Mouse (Mus musculus) heart, embryonic 14.5 days (tissue): Measurements from ENCODE around the gene Snf8. TPM values are rescaled to one million over a fixed set of nuclear protein-coding genes. Genes with fewer than 3 reads are reported as not detected.

ENCODE experiments used
- ATAC-seq: fragments of 200-750 bp; cut with Nextera tagmentation; 2 replicates; pipeline ENCODE4 v1.8.0; 2017; ENCODE audit warnings: low read depth, moderate TSS enrichment; ENCODE audit not compliant: insufficient number of reproducible peaks, insufficient read depth, low FRiP score
- H3K27ac ChIP-seq, 2 experiments: fragments of 200-500 bp in 1 of 2; fragments of 300-500 bp in 1 of 2; sonication (generic) in 1 of 2; replicated peaks in 1 of 2; 2 replicates each; pipeline ENCODE4 v1.5.1; 2012 to 2014; ENCODE audit warnings: low read depth in 2 of 2, low read length in 2 of 2, control low read depth in 1 of 2, mild to moderate bottlenecking in 1 of 2, mixed read lengths in 1 of 2; ENCODE audit not compliant: control insufficient read depth in 1 of 2, insufficient read depth in 1 of 2
- H3K27me3 ChIP-seq: fragments of 300-500 bp; sonication (generic); 2 replicates; pipeline ENCODE4 v1.6.1; 2014; ENCODE audit warnings: mild to moderate bottlenecking, low read length, control low read depth; ENCODE audit not compliant: control insufficient read depth, insufficient read depth
- H3K36me3 ChIP-seq: fragments of 300-500 bp; sonication (generic); 2 replicates; pipeline ENCODE4 v1.6.1; 2014; ENCODE audit warnings: mild to moderate bottlenecking, control low read depth, low read length, mixed read lengths; ENCODE audit not compliant: control insufficient read depth, insufficient read depth
- H3K4me1 ChIP-seq, 2 experiments: fragments of 200-500 bp in 1 of 2; fragments of 300-500 bp in 1 of 2; sonication (generic) in 1 of 2; 2 replicates each; pipeline ENCODE4 v1.6.1; 2012 to 2014; ENCODE audit warnings: low read length in 2 of 2, control low read depth in 1 of 2, mixed read lengths in 1 of 2; ENCODE audit not compliant: control insufficient read depth in 2 of 2, insufficient read depth in 2 of 2
- H3K4me2 ChIP-seq: fragments of 300-500 bp; sonication (generic); 2 replicates; pipeline ENCODE4 v1.6.1; 2014; ENCODE audit warnings: mild to moderate bottlenecking, low read length
- H3K4me3 ChIP-seq, 2 experiments: fragments of 200-500 bp in 1 of 2; fragments of 300-500 bp in 1 of 2; sonication (generic) in 1 of 2; 2 replicates each; pipeline ENCODE4 v1.5.1; 2012 to 2014; ENCODE audit warnings: low read length in 2 of 2, mild to moderate bottlenecking in 2 of 2, control low read depth in 1 of 2, low read depth in 1 of 2, moderate library complexity in 1 of 2; ENCODE audit not compliant: control insufficient read depth in 1 of 2, insufficient read depth in 1 of 2
- H3K9ac ChIP-seq: fragments of 300-500 bp; sonication (generic); 2 replicates; pipeline ENCODE4 v1.6.1; 2014; ENCODE audit warnings: mild to moderate bottlenecking, low read length
- H3K9me3 ChIP-seq: fragments of 300-500 bp; sonication (generic); 2 replicates; pipeline ENCODE4 v1.6.1; 2016; ENCODE audit warnings: low read length, control low read depth; ENCODE audit not compliant: control insufficient read depth
- WGBS: fragments of 180-500 bp; shearing (Covaris S2); extraction: QIAGEN DNeasy Blood & Tissue Kit; methylation state at CpG from one replicate; pipeline ENCODE4 v1.1.7; 2014; 5-methylcytosine and 5-hydroxymethylcytosine counted together
- polyA plus RNA-seq: library from polyadenylated mRNA; unstranded; fragments of >200 nt; fragmentation: Nextera tagmentation; extraction: Ambion mirVana; gene quantifications from 2 replicates; pipeline ENCODE4 v1.2.1, GENCODE M21; 2014

Gene Snf8
- polyA plus RNA-seq, 1 experiment from 2014 or later: 30.5 TPM

DNA sequence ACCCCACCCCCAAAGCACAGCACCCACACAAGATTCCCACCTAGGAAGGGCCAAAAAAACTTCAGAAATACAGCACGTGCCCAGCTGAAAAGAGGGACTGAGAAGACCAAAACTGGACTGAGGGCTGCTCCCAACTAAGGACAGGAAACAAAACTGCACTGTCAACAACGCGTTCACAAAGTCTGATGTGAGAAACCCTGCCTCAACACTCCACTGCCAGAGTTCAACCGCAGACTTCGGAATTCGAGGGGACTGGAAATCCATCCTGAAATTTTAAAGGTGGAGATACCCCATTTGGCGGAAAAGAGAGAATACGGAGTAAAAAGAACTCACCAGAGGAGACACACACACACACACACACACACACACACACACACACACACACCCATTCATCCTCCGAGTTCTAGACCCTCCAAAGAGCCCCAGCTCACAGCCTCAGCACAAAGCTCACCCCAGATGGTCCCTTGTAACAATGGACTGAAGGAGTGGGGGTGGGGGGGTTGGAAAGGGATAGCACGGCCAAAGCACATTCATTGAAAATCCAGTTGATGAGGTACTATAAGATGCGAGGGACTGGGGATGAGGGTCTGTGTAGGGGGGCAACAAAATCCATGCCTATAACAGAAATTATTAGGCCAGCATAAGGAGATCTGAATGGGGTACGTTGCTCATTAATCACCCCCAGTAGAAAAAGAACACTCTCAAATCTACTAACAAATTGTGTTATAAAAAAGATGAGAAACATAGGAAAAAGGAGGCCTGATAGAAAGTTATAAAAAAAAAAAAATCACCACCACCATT lies 31.4 kb upstream of the Snf8 start:
- H3K9ac ChIP-seq: peak overlapping the region; percentile 97
- no peak for ATAC-seq
- 3% methylated on average over 12 of the region's 12 CpGs for WGBS

DNA sequence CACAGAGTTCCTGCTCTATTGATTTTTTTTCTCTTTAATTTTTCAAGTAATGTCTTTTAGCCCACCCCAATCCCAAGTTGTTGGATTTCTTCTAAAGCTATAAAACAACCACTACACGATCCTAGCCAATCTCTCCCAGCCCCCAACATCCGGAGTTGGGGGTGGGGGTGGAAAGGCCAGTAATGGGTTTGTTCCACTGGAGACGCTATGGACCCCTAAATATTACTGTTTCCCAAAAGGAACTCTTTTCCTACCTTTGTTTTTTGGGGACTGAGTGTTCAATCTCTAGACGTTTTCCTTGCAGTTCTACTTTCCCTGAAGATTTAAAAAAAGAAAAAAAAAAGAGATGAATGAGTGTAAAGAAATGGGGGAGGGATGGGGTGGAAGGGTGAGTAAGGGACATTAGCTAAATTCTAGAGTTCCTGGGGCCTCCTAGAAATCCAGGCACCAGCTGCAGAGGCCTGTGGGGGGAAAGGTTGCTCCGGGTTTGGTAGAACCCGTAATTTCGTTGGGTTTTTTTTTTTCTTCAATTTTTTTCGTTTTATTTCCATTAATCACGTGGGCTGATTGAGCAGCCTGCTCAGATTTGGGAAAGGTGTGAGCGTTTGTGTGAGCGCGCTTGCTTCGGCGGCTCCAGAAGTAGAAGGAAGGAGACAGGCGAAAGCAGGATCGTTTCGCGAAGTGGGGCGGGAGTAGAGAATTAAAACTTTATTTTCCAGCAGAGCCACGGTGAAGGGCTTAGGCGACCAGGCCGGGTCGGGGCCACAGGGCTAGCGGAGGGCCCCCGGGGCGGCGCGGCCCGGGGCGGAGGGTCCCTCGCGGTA lies 30.5 kb upstream of the Snf8 start:
- Histone ChIP-seq H3K4me1 (peaks cover 2 to 15% of the 10 kb centered on the region in 2 experiments; a peak in 3 of 4 replicates), H3K27ac (peak overlapping the region; percentile 84 to 95), H3K4me2 (peak overlapping the region; percentile 99), H3K4me3 (peak overlapping the region; percentile 69 to 87), H3K9ac (peak overlapping the region; percentile 97), H3K9me3 (no peaks in the 10 kb centered on the region), H3K36me3 (no peaks in the 10 kb centered on the region), H3K27me3 (no peaks in the 10 kb centered on the region)
- under 1% methylated on average over 25 of the region's 32 CpGs for WGBS
- no peak for ATAC-seq

More for the DNA sequence above, 31.4 kb upstream of the Snf8 start:
- Histone ChIP-seq H3K36me3 (no peaks in the 10 kb centered on the region), H3K4me1 (peaks cover 2 to 15% of the 10 kb centered on the region in 2 experiments; a peak in 3 of 4 replicates), H3K4me2 (peak overlapping the region; percentile 99), H3K9me3 (no peaks in the 10 kb centered on the region), H3K4me3 (peak overlapping the region; percentile 23 to 87), H3K27ac (0 out of 4 replicates have a peak overlapping the region, but pooled peaks of 1 of the 2 experiments have one; percentile 17), H3K27me3 (no peaks in the 10 kb centered on the region)

DNA sequence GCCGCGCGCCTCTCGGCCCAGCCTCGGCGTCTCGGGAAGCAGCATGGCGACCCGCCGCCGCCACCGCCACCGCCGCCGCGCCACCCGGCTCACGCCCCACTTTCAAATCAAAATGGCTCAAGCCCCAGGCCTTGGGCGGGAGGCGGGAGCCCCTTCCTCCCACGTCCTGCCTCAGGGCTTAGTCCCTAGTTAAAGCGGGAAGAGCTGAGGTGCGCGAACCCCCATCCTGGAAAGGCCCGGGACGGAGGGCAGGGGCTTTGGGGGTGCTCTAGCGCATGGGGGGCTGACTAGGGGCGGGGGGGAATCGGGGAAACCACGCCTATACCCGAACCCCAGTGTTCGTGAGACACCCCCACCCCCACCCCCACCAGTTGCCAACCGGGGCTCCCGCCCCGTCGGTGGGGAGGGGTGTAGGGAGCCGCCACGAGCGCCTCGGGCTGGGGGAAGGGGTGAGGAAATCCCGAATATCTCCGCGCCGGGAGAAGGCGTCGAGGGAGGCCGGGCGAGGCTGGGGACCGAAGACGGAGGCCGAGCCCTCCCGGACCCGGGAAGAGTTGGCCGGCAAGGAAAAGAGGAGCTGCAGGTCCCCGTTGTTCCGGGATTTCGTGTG lies 29.8 kb upstream of the Snf8 start:
- Histone ChIP-seq H3K36me3 (no peaks in the 10 kb centered on the region), H3K4me2 (peak overlapping the region; percentile 99), H3K27ac (peak overlapping the region; percentile 89 to 95), H3K9ac (peak overlapping the region; percentile 97), H3K9me3 (no peaks in the 10 kb centered on the region), H3K27me3 (no peaks in the 10 kb centered on the region), H3K4me1 (peaks cover 2 to 15% of the 10 kb centered on the region in 2 experiments; a peak in 3 of 4 replicates), H3K4me3 (peak overlapping the region; percentile 69 to 87)
- under 1% methylated on average over 54 of the region's 57 CpGs for WGBS
- ATAC-seq: peak; percentile 57

DNA sequence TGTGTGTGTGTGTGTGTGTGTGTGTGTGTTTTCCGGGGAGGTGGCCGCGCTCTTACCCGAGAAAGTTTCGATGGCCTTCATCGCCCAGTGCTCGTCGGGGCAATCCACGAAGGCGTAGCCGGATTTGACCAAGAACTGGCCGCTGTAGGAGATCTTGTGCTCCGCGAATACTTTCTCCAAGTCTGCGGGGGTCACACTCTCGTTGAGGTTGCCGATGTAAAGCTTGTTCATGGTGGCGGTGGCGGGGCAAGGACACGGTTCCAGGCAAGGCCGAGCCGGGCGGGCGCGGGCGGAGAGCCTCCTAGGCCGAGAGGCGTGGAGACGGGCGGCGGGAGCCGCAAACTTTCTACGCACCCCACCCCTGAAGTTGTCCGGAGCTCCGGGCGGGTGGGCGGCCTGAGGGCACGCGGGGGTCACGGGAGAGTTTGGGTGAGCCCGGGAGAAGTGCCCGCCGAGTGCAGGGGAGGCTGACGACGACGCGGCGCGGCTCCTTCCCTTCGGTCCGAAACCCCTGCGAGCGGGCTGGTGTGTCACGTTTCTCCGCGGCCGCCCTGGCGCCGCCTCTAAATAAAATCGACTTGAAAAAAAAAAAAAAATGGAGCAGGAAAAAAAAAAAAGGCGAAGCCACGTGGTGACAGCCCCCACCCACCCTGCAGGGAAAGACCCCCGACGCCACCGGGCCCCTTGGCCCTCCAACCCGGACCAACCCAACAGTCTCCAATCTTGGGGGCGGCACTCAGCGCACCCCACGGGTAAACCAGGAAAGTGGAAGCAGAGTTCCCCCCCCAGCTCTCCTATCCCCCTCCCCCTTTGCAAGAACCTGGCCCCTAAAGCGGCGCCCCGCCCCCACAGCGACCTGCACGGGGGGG lies 29.0 kb upstream of the Snf8 start, which contains the start of gene Igf2bp1:
TSS of gene Igf2bp1 (minus strand) at position 538 of the 869 bp plus-strand sequence.
- peaks cover 2 to 15% of the 10 kb centered on the region in 2 experiments; a peak in 3 of 4 replicates for H3K4me1 ChIP-seq

DNA sequence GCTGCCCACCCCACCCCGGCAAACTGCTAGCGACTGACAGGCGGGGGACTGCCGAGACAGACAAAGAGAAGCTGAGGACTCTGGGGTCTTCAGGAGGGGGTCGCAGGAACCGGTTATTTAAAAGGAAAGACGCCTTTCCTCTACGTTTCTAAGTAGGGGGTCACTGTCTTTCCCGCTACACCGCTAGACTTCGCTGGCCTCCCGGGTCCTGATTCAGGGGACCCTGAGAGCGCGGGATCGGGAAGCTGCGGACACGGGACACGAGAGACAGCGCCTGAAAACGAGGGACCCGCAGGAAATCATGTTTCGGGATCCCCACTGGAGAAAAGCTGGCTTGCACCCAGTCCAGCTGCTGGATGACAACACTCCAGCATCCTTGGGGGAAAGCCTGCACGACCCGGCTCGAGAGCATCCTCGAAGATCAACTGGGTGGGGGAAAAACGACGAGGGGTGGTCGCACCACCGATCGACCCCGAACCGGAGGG lies 28.3 kb upstream of the Snf8 start:
- peak overlapping the region; percentile 56 to 95 for H3K27ac ChIP-seq
- WGBS: 0% methylated on average over 33 of the region's 33 CpGs
- ATAC-seq: 0 out of 2 replicates have a peak, but pooled peaks have one; percentile 13

More for the DNA sequence above, 29.0 kb upstream of the Snf8 start, which contains the start of gene Igf2bp1:
- ATAC-seq: 0 out of 2 replicates have a peak, but pooled peaks have one; percentile 41
- Histone ChIP-seq H3K4me2 (peak within 1 kb of the TSS; percentile 99), H3K9ac (peak within 1 kb of the TSS; percentile 97), H3K27ac (peak within 1 kb of the TSS; percentile 89 to 95), H3K9me3 (no peaks in the 10 kb centered on the region), H3K4me3 (peak within 1 kb of the TSS; percentile 69 to 87), H3K27me3 (no peaks in the 10 kb centered on the region), H3K36me3 (no peaks in the 10 kb centered on the region)
- under 1% methylated on average over 68 of the region's 74 CpGs for WGBS

DNA sequence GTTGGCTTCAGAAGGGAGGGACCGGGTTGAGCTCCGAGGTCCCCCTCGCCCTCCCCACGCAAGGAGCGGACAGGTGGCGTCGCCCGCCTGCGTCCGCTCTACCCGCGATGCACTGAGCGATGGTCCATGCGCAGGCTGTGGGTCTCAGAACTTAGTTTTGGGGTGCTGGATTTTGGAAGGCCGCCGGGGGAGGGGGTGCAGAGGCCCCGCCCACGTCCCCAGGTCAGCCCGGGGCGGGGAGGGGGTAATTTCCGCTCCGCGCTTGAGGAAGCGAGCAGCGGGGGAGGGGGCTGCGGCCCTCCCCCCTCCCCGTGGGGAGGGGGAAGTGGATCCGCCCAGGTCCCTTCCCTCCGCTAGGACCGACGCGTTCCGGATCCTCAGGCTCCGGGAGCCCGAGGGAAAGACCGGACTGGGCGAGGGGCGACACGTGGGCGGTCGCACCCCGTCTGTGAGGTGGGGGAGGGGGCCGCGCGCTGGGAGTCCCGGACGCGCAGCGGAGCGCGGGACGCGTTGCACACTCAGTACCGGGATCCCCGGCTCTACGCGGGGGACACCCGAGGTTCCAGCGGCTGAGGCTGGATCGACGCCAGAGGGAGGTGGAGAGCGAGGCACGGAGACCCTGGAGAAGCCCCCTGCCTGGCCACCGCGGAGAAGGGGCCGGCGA lies 27.7 kb upstream of the Snf8 start:
- Histone ChIP-seq H3K4me2 (peak overlapping the region; percentile 99), H3K4me1 (peaks cover 2 to 14% of the 10 kb centered on the region in 2 experiments; a peak in 3 of 4 replicates), H3K9me3 (no peaks in the 10 kb centered on the region), H3K27me3 (no peaks in the 10 kb centered on the region), H3K4me3 (peak overlapping the region; percentile 69 to 87), H3K27ac (peak overlapping the region; percentile 56 to 95), H3K36me3 (no peaks in the 10 kb centered on the region), H3K9ac (peak overlapping the region; percentile 97)
- WGBS: under 1% methylated on average over 63 of the region's 67 CpGs
- peak; percentile 59 for ATAC-seq

More for the DNA sequence above, 28.3 kb upstream of the Snf8 start:
- Histone ChIP-seq H3K4me2 (peak overlapping the region; percentile 99), H3K27me3 (no peaks in the 10 kb centered on the region), H3K4me3 (peak overlapping the region; percentile 69 to 87), H3K9ac (peak overlapping the region; percentile 97), H3K9me3 (no peaks in the 10 kb centered on the region), H3K4me1 (peaks cover 2 to 15% of the 10 kb centered on the region in 2 experiments; a peak in 3 of 4 replicates), H3K36me3 (no peaks in the 10 kb centered on the region)
